Mouse (Mus musculus): ENCODE measurements around the gene Stum.

GRCm38 (mm10) chr1:180420496-180421164 is 62.7 kb downstream of the Stum start:
- TF ChIP-seq CTCF (IDR thresholded peaks at IDR 0.05) (no peak), POLR2A (IDR thresholded peaks at IDR 0.05; ENCODE audit: insufficient read depth, low read depth, low read length) (no peak)

Data from heart, adult 2 months (tissue).